Mouse (Mus musculus): Measurements from ENCODE around the gene Foxo1. TPM values are rescaled to one million over a fixed set of nuclear protein-coding genes. Genes with fewer than 3 reads are reported as not detected.
A peak's percentile ranks its signal among the peaks of the same experiment; 100 is the strongest.

The Foxo1 gene
- total and polyA plus RNA-seq, 2 experiments from 2014 or later: 3.6 to 5.8 TPM

GRCm38 (mm10) chr3:52342226-52342625, 74.1 kb downstream of the Foxo1 start:
- DNase-seq (ENCODE audit: low spot score) (no peak), ATAC-seq (ENCODE audit: low FRiP score) (no peak)
- H3K27me3 ChIP-seq (ENCODE audit: insufficient read depth, low read length): no peaks in the 10 kb centered on the region
- 51% methylated on average over 3 of the region's 3 CpGs for WGBS
- H3K4me3 ChIP-seq (ENCODE audit: low read depth, low read length): no peak overlapping the region
- H3K4me2 ChIP-seq (ENCODE audit: low read depth, low read length, poor library complexity, severe bottlenecking): no peak overlapping the region
- TF ChIP-seq CTCF (IDR thresholded peaks at IDR 0.05): no peak
- no peaks in the 10 kb centered on the region for H3K36me3 ChIP-seq (ENCODE audit: insufficient read depth, low read length)
- no peak overlapping the region for H3K9ac ChIP-seq (replicated peaks; ENCODE audit: low read length, poor library complexity, severe bottlenecking)
- H3K27ac ChIP-seq (ENCODE audit: low read depth, low read length): no peak overlapping the region
- no peaks in the 10 kb centered on the region; the same call in 1 of the 2 replicates for H3K4me1 ChIP-seq (ENCODE audit: insufficient read depth, low read length)
- no peaks in the 10 kb centered on the region for H3K9me3 ChIP-seq (ENCODE audit: low read length)

- Histone ChIP-seq H3K4me1 (ENCODE audit: insufficient read depth, low read length) (no peaks in the 10 kb centered on the region; the same call in 1 of the 2 replicates), H3K9me3 (ENCODE audit: low read length) (no peaks in the 10 kb centered on the region), H3K9ac (replicated peaks; ENCODE audit: low read length, poor library complexity, severe bottlenecking) (no peak overlapping the region), H3K4me2 (ENCODE audit: low read depth, low read length, poor library complexity, severe bottlenecking) (no peak overlapping the region), H3K36me3 (ENCODE audit: insufficient read depth, low read length) (no peaks in the 10 kb centered on the region), H3K4me3 (ENCODE audit: low read depth, low read length) (no peak overlapping the region), H3K27me3 (ENCODE audit: insufficient read depth, low read length) (no peaks in the 10 kb centered on the region), H3K27ac (ENCODE audit: low read depth, low read length) (no peak overlapping the region)
- ATAC-seq (ENCODE audit: low FRiP score): no peak
- WGBS: 12% methylated on average over 3 of the region's 3 CpGs
- TF ChIP-seq CTCF (IDR thresholded peaks at IDR 0.05): no peak
- DNase-seq (ENCODE audit: low spot score): peak; percentile 43
Observed at GRCm38 (mm10) chr3:52342801-52343200, 74.7 kb downstream of the Foxo1 start.

GRCm38 (mm10) chr3:52343270-52344070, 75.3 kb downstream of the Foxo1 start:
- no peak for TF ChIP-seq CTCF (IDR thresholded peaks at IDR 0.05)
- no peaks in the 10 kb centered on the region for H3K36me3 ChIP-seq (ENCODE audit: insufficient read depth, low read length)
- ATAC-seq (ENCODE audit: low FRiP score): no peak
- DNase-seq (ENCODE audit: low spot score): no peak
- H3K27ac ChIP-seq (ENCODE audit: low read depth, low read length): no peak overlapping the region
- no peak overlapping the region for H3K4me2 ChIP-seq (ENCODE audit: low read depth, low read length, poor library complexity, severe bottlenecking)
- no peaks in the 10 kb centered on the region for H3K27me3 ChIP-seq (ENCODE audit: insufficient read depth, low read length)
- no peak overlapping the region for H3K4me3 ChIP-seq (ENCODE audit: low read depth, low read length)
- no peak overlapping the region for H3K9ac ChIP-seq (replicated peaks; ENCODE audit: low read length, poor library complexity, severe bottlenecking)
- H3K4me1 ChIP-seq (ENCODE audit: insufficient read depth, low read length): no peaks in the 10 kb centered on the region; the same call in 1 of the 2 replicates
- H3K9me3 ChIP-seq (ENCODE audit: low read length): no peaks in the 10 kb centered on the region
- WGBS: 79% methylated on average over 6 of the region's 6 CpGs

- H3K4me3 ChIP-seq (ENCODE audit: low read depth, low read length): no peak overlapping the region
- H3K9me3 ChIP-seq (ENCODE audit: low read length): no peaks in the 10 kb centered on the region
- no peak for TF ChIP-seq CTCF (IDR thresholded peaks at IDR 0.05)
- no peak overlapping the region for H3K9ac ChIP-seq (replicated peaks; ENCODE audit: low read length, poor library complexity, severe bottlenecking)
- no peak for DNase-seq (ENCODE audit: low spot score)
- no peak for ATAC-seq (ENCODE audit: low FRiP score)
- no peaks in the 10 kb centered on the region for H3K36me3 ChIP-seq (ENCODE audit: insufficient read depth, low read length)
- H3K4me1 ChIP-seq (ENCODE audit: insufficient read depth, low read length): no peaks in the 10 kb centered on the region; the same call in 1 of the 2 replicates
- no peak overlapping the region for H3K4me2 ChIP-seq (ENCODE audit: low read depth, low read length, poor library complexity, severe bottlenecking)
- no peaks in the 10 kb centered on the region for H3K27me3 ChIP-seq (ENCODE audit: insufficient read depth, low read length)
- 95% methylated on average over 11 of the region's 11 CpGs for WGBS
- H3K27ac ChIP-seq (ENCODE audit: low read depth, low read length): no peak overlapping the region
Observed at GRCm38 (mm10) chr3:52345881-52346280, 77.7 kb downstream of the Foxo1 start.

- 65% methylated on average over 4 of the region's 4 CpGs for WGBS
- H3K36me3 ChIP-seq (ENCODE audit: insufficient read depth, low read length): no peaks in the 10 kb centered on the region
Observed at GRCm38 (mm10) chr3:52346986-52347710, 79.0 kb downstream of the Foxo1 start.

More at GRCm38 (mm10) chr3:52346986-52347710, 79.0 kb downstream of the Foxo1 start:
- Histone ChIP-seq H3K4me2 (ENCODE audit: low read depth, low read length, poor library complexity, severe bottlenecking) (no peak overlapping the region), H3K4me3 (ENCODE audit: low read depth, low read length) (no peak overlapping the region), H3K27ac (ENCODE audit: low read depth, low read length) (no peak overlapping the region), H3K9me3 (ENCODE audit: low read length) (no peaks in the 10 kb centered on the region), H3K4me1 (ENCODE audit: insufficient read depth, low read length) (no peaks in the 10 kb centered on the region; the same call in 1 of the 2 replicates), H3K27me3 (ENCODE audit: insufficient read depth, low read length) (no peaks in the 10 kb centered on the region), H3K9ac (replicated peaks; ENCODE audit: low read length, poor library complexity, severe bottlenecking) (no peak overlapping the region)
- TF ChIP-seq CTCF (IDR thresholded peaks at IDR 0.05): no peak
- ATAC-seq (ENCODE audit: low FRiP score): no peak
- DNase-seq (ENCODE audit: low spot score): no peak

Data from midbrain, postnatal 0 days (tissue).